Mouse (Mus musculus): Measurements from ENCODE around the gene Zdhhc24. TPM values are rescaled to one million over a fixed set of nuclear protein-coding genes. Genes with fewer than 3 reads are reported as not detected.

Zdhhc24 gene
- 7.5 and 8.5 TPM in 2 replicates for polyA plus RNA-seq (2015; fragmentation: Nextera tagmentation; extraction: Ambion mirVana)

DNA sequence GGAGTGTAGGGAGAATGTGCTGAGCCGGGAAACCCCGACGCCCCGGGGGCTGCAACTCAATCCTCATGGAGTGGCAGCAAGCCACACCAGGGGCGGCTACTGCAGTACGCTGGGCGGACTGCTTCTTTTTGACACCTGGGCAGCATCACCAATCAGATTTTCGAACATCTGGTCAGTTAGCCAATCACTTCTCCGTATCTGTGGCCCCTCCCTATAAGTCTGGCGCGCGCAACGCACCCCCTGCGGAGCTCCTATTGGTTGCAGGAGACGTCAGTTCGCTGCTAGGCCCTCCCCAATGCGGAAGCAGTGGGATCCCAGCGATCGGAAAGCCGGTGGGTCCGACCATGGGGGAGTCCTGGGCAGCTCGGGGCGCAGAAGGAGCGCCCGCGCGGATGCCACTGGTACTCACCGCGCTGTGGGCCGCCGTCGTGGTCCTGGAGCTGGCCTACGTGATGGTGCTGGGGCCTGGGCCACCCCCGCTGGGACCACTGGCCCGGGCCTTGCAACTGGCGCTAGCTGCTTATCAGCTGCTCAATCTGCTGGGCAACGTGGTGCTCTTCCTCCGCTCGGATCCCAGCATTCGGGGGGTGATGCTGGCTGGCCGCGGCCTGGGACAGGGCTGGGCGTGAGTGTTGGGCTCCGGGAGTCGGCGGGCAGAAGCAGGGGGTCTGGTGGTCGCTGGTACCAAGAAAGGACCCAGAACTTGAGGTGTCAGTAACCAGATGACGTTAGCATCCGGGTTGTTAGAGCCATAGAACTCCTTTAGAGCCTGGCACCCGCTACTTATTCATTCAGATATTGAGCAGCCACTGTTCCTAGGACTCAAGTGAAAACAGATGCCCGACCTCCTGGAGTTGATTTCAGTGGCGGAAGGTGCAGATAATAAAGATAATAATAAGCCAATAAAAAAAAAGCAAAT, at the start of gene Zdhhc24:
Gene Zdhhc24, plus strand, starts transcription at position 264 of the 919 bp plus-strand sequence.

GRCm38 (mm10) chr19:4839149-4839548, 39.3 kb upstream of the Zdhhc24 start, which contains the start of the genes Ccs and Ccdc87:
Gene Ccs (minus strand): TSS chr19:4839332.
Gene Ccdc87 (plus strand): TSS chr19:4839366.

DNA sequence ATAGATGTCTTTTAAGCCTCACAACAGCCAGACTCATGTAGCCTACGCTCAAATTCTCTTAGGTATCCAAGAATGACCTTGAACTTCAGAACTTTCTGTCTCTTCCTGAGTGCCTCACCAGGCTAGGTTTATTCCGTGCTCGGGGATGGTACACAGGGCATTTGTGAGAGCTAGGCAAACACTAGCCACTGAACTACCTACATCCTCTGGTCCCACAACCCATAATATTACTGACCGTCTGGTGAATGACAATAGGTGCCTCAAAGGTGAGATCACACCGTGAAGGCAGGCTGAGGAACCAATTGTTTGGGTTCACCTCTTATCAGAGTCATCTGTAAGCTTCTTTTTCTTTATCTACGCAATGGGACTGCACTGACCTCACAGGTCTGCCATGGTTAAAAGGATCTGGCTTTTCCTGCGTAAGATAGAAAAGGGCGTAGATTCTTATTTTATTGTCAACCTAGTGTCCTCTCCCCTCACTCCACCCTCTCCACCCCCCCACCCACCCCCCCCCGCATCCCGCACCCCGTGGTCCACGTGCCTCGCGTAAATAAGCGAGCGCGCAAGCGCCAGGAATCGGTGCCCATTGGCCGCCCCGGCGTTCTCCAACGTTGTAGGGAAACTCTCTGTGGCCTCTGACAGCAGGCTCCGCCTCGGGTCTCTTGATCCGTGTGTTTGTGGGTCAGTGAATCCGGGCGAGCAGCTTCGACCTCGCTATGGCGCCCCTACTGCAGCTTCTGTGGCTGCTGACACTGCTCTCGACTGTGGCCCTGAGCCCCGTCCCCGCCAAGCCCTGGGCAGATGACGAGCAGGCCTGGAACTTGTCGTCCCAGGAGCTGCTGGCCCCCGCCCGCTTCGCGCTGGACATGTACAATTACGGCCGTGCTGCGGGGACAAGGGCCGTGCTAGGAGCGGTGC, 23.7 kb upstream of the Zdhhc24 start, which contains the start of gene Ctsf:
Gene Ctsf, plus strand, starts transcription at position 579 of the 918 bp plus-strand sequence.

DNA sequence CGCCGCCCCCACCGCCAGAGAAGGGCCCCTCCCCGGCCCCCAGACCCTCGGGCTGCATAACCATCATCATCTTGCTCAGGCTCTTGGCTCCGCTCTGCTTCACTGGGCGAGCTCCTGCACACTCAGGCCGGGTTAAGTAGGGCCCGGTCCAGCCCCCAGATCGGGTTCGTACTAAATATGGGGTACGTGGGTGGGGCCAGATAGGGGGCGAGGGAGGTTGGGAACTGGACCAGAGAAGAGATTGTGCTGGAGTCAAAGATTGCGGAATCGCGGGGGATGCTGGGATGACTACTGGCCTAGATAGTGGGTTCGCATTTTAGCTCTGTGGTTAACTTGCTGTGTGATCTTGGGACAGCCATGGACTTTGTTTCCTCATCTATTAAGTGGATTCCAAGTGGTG, 683 bp upstream of the Zdhhc24 start, which contains the start of gene Actn3:
Gene Actn3, minus strand, starts transcription at position 125 of the 400 bp plus-strand sequence.

GRCm38 (mm10) chr19:4905979-4906794, 27.7 kb downstream of the Zdhhc24 start, which contains the start of gene Bbs1:
Gene Bbs1 (minus strand): TSS chr19:4906628.

DNA sequence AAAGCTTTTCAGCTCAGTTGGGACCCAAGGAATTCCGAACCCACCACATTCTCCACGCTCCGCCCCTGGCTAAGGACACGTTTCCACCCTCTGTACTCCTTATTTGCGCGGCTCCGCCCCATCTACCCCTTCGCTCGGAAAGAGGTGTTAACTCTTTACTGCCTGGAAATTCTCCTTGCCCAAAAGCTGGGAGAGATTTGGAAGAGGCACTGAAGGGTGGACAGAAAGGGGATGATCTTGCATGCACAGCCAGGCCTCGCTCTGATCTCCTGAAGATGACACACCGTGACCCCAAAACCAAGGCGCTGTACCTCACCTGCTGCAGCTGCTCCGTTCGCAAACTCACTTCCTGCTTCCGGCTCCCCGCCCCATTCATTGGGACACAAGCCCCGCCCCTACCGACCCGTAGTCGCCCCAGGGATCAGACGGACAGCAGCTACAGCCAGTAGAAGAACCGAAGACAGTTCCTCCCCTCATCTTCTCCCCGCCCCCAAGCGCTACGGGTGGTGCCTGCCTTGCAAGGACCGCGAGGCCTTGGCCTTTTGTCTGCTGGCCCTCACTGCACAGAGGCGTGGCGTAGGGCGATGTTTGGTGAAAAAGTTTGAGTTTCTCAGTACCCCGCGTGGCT, 49.5 kb downstream of the Zdhhc24 start, which contains the start of gene Dpp3:
Gene Dpp3, minus strand, starts transcription at position 384 of the 628 bp plus-strand sequence.

Other genes with a start within 250 kb of the Zdhhc24 start
- gene Gm960, start 180.0 kb upstream of the Zdhhc24 start, polyA plus RNA-seq (2015; fragmentation: Nextera tagmentation; extraction: Ambion mirVana): 1.2 and 1.6 TPM in 2 replicates
- gene Sptbn2, start 167.5 kb upstream of the Zdhhc24 start, polyA plus RNA-seq (2015; fragmentation: Nextera tagmentation; extraction: Ambion mirVana): 0.84 and 0.91 TPM in 2 replicates
- 19.3 and 20.2 TPM in 2 replicates for gene Rbm4b, start 122.2 kb upstream of the Zdhhc24 start, polyA plus RNA-seq (2015; fragmentation: Nextera tagmentation; extraction: Ambion mirVana)
- 17.1 and 20.8 TPM in 2 replicates for gene Rbm4, start 84.8 kb upstream of the Zdhhc24 start, polyA plus RNA-seq (2015; fragmentation: Nextera tagmentation; extraction: Ambion mirVana)
- 14.5 and 15.7 TPM in 2 replicates for gene Gm21992, start 67.1 kb upstream of the Zdhhc24 start, polyA plus RNA-seq (2015; fragmentation: Nextera tagmentation; extraction: Ambion mirVana)
- gene Rbm14, start 67.0 kb upstream of the Zdhhc24 start, polyA plus RNA-seq (2015; fragmentation: Nextera tagmentation; extraction: Ambion mirVana): 24.3 and 30.8 TPM in 2 replicates
- 45.7 and 45.9 TPM in 2 replicates for gene Ccs, start 39.3 kb upstream of the Zdhhc24 start, polyA plus RNA-seq (2015; fragmentation: Nextera tagmentation; extraction: Ambion mirVana)
- 0.04 TPM in 1 of 2 replicates, not detected in the other for gene Ccdc87, start 39.3 kb upstream of the Zdhhc24 start, polyA plus RNA-seq (2015; fragmentation: Nextera tagmentation; extraction: Ambion mirVana)
- gene Ctsf, start 23.5 kb upstream of the Zdhhc24 start, polyA plus RNA-seq (2015; fragmentation: Nextera tagmentation; extraction: Ambion mirVana): 46.6 and 51.4 TPM in 2 replicates
- 2.0 and 2.5 TPM in 2 replicates for gene Actn3, start 759 bp upstream of the Zdhhc24 start, polyA plus RNA-seq (2015; fragmentation: Nextera tagmentation; extraction: Ambion mirVana)
- 1.3 TPM in 2 replicates for gene Bbs1, start 28.0 kb downstream of the Zdhhc24 start, polyA plus RNA-seq (2015; fragmentation: Nextera tagmentation; extraction: Ambion mirVana)
- 59.2 and 62.6 TPM in 2 replicates for gene Dpp3, start 49.6 kb downstream of the Zdhhc24 start, polyA plus RNA-seq (2015; fragmentation: Nextera tagmentation; extraction: Ambion mirVana)
- 0.85 and 1.1 TPM in 2 replicates for gene Peli3, start 64.5 kb downstream of the Zdhhc24 start, polyA plus RNA-seq (2015; fragmentation: Nextera tagmentation; extraction: Ambion mirVana)
- 70.0 and 78.0 TPM in 2 replicates for gene Mrpl11, start 83.5 kb downstream of the Zdhhc24 start, polyA plus RNA-seq (2015; fragmentation: Nextera tagmentation; extraction: Ambion mirVana)
- gene Npas4, start 111.6 kb downstream of the Zdhhc24 start, polyA plus RNA-seq (2015; fragmentation: Nextera tagmentation; extraction: Ambion mirVana): 0.47 and 0.60 TPM in 2 replicates
- 1.9 and 2.1 TPM in 2 replicates for gene Slc29a2, start 145.2 kb downstream of the Zdhhc24 start, polyA plus RNA-seq (2015; fragmentation: Nextera tagmentation; extraction: Ambion mirVana)
- gene B4gat1, start 160.2 kb downstream of the Zdhhc24 start, polyA plus RNA-seq (2015; fragmentation: Nextera tagmentation; extraction: Ambion mirVana): 26.6 and 28.5 TPM in 2 replicates
- 0.24 and 0.34 TPM in 2 replicates for gene AC124502.3, start 160.2 kb downstream of the Zdhhc24 start, polyA plus RNA-seq (2015; fragmentation: Nextera tagmentation; extraction: Ambion mirVana)
- 26.0 and 29.3 TPM in 2 replicates for gene Brms1, start 162.7 kb downstream of the Zdhhc24 start, polyA plus RNA-seq (2015; fragmentation: Nextera tagmentation; extraction: Ambion mirVana)
- 6.4 and 7.8 TPM in 2 replicates for gene Rin1, start 171.8 kb downstream of the Zdhhc24 start, polyA plus RNA-seq (2015; fragmentation: Nextera tagmentation; extraction: Ambion mirVana)
- gene Cd248, start 189.4 kb downstream of the Zdhhc24 start, polyA plus RNA-seq (2015; fragmentation: Nextera tagmentation; extraction: Ambion mirVana): 89.9 and 99.5 TPM in 2 replicates
- gene Tmem151a, start 206.9 kb downstream of the Zdhhc24 start, polyA plus RNA-seq (2015; fragmentation: Nextera tagmentation; extraction: Ambion mirVana): 6.8 and 7.9 TPM in 2 replicates
- gene Yif1a, start 209.9 kb downstream of the Zdhhc24 start, polyA plus RNA-seq (2015; fragmentation: Nextera tagmentation; extraction: Ambion mirVana): 161 and 162 TPM in 2 replicates
- gene Cnih2, start 219.9 kb downstream of the Zdhhc24 start, polyA plus RNA-seq (2015; fragmentation: Nextera tagmentation; extraction: Ambion mirVana): 1.2 and 2.0 TPM in 2 replicates
- 201 TPM in 2 replicates for gene Rab1b, start 228.4 kb downstream of the Zdhhc24 start, polyA plus RNA-seq (2015; fragmentation: Nextera tagmentation; extraction: Ambion mirVana)
- 23.4 and 23.5 TPM in 2 replicates for gene Klc2, start 239.9 kb downstream of the Zdhhc24 start, polyA plus RNA-seq (2015; fragmentation: Nextera tagmentation; extraction: Ambion mirVana)